Mouse (Mus musculus): Measurements from ENCODE around the gene Ccdc12.

Gene Ccdc12

DNA sequence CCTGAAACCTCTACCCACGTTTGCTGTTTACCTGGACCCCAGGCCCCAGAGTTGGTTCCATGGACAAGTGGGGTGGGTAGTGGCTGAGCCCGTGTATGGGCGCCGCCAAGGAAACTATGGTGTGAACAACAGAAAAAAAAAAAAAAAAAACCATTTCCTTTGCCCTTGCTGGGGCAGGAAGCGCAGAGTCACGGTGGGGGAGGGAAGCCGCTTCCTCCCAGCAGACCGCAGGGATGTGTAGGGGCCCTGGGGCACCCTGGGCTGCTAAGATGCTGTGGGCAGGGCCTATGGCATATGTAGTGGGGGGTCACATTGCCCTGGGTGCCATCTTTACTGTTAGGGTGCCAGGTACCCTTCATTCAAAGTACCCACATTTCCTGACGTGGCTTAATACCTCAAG, 11.1 kb upstream of the Ccdc12 start:
- DNase-seq (ENCODE audit: low read depth, low spot score): no peak

DNA sequence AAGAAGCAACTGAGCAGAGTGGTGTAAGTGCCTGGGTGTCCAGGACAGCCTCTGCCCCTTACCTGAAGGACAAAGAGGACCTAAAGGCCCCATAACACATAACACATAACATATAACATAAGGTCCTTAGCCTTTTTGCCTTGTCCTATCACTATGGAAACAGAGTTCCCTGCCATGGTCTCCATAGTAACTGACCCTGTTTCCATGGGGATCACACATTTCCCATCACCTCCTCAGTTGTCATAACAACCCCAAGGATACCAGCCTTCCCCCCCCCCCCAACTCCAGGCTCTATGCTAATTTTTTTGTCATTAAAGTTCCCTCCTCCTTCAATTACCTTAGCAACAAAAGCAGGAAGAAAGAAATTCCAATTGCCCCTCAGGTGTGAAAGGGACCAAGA, 6.5 kb upstream of the Ccdc12 start:
- no peak for DNase-seq (ENCODE audit: low read depth, low spot score)

DNA sequence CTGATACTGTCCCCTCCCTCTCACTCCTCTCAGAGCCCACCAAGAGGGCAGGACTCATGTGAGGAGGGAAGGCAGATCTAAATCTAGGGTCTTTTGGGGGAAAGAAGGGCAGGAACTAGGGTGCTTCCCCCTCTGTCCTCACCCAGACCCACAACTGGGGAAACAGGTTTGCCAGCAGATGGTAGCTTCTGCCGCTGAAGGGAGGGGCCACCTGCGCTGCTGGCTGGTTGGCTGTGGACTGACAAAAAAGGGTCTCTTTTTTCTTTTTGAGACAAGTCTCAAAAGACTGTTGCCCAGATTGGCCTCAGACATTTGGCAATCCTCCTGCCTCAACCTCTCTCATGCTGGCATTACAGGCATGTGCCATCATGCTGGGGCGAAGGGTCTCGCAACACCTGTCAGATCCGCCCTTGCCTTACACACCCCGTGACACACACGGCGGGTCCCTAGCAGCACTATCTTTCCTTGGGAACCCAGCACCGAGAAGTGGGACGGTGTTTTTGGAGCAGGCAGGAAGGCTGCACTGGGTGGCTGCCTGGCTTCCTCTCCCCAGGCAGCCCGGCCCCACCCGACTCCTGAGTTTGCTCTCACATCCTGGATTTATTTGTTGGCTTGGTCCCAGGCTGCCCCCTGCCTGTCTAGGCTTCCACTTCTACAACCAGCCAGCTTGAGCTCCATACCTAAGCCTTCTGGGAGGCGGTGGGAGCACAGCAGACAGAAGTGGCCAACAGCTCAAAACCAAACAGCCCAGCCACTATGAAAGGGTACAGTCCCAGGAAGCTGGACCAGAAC, 4.2 kb upstream of the Ccdc12 start:
- no peak for DNase-seq (ENCODE audit: low read depth, low spot score)

DNA sequence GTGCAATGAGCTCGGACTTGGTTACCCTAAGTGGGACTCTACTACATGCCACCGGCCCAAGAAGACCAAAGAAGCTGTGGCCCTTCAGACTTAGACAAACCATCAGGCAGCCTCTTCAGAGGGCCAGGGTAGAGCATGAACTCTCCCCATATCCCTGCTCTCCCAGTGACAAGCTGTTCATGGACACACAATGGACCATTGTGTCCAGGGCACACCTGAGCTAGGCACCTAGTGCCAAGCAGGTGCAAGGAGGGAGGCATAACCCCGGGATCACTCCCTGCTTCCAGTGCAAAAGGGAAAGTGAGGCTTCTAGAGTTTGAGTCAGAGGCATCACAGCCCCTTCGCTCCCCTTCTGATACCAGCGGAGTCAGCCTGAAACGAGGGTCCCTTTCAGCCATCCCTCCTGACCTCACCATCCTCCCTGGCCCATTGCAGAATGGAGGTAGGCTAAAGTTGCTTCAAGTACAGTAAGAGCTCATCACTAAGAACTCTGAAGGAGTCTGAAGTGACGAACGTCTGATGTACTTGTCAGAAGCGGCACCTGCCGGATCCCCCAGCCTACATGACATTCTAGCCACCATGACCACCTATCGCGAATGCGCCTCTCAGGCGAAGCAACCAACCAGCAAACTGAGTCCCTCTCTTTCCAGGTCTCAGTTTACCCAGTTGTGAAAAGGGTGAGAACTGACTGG, 3.2 kb upstream of the Ccdc12 start:
- DNase-seq (ENCODE audit: low read depth, low spot score): no peak

DNA sequence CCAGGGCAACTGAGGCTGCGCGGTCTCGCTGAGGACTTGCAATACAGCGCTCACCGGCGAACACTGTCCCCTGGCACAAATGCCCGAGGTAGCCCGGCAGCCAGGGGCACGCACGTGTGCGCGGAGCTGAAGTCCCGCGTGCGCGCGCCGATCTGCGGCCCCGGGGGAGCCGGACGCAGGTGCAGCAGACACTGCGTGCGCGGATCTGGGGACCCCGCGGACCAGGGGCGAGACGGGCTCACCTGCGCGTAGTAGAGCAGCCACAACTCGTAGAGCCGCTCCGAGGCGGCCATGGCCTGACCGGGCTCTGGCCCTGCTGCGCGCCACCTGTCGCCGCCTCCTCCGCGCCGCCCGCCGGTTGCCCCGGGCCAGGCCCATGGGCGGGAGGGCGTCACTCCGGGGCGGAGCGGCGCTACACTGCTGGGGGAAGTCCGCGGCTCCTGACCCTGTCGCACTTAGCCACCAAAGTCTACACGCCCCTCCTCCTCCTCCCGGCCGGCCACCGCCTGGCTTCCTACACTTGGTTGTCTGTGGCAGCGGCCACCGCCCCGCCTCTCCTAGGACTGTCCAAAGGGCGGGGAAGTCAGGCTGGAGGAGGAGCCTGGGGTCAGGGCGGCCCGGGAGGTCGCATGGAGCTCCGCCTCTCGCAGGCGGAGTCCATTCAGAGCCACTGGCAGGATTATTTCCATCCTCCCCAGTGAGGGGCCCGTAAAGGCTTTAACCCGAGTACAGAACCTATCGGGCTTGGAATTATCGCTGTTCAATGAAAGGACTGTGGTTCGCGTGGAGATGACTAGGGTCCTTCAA, 2.4 kb upstream of the Ccdc12 start, which contains the start of gene Nbeal2:
Gene Nbeal2 (minus strand): TSS at position 507 of the 807 bp plus-strand sequence.
- peak; percentile 82 for DNase-seq (ENCODE audit: low read depth, low spot score)

DNA sequence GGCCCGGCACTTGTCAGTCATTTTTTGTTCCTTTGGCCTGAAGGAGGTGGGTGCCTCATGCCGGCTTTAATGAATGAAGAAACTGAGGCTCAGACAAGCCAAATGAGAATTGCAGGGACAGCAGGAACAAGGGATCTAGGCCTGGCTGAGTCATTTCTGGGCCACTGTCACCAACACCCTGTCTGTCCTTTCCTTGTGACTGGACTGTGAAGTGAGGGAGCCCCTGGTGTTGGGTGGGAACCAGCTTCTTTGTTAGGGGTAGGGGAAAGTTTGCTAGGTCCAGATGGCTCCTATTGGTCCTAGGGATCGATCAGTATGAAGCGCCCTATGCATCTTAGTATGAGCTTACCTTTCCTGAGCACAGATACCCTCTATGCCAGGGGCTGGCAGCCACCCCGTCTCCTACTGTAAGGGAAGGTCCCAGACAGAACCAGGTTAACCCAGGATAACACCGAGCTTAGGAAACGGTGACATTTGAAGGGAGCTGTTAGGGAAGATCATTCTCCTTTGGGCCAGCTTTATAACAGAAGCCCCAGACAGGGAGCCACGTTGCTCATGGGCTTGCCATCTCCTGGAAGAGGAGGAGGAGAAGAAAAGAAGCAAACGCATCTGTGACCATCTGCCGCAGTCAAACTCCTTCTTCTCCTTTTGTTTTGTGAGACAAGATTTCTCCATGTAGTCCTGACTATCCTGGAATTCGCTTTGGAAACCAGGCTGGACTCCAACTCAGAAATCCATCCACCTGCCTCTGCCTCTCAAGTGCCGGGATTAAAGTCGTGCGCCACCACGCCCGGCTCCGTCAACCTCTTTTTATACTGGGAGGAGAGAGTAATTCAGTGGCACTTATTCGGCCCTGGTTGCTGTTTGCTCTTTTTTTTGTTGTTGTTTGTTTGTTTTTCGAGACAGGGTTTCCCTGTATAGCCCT, 1.3 kb upstream of the Ccdc12 start:
- no peak for DNase-seq (ENCODE audit: low read depth, low spot score)

DNA sequence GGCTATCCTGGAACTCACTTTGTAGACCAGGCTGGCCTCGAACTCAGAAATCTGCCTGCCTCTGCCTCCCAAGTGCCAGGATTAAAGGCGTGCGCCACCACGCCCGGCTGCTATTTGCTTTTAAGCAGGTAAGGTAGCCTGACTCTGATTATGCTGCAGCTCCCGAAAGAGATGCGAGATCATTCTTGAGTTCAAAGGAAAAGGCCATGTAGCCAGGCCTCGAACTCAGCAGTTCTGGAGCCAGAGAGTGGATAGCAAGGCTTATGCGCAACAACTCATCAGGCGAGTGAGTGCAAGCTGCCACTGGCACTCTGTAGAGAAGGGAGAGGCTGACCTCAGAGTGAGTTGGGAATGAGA, 674 bp upstream of the Ccdc12 start:
- DNase-seq (ENCODE audit: low read depth, low spot score): no peak

DNA sequence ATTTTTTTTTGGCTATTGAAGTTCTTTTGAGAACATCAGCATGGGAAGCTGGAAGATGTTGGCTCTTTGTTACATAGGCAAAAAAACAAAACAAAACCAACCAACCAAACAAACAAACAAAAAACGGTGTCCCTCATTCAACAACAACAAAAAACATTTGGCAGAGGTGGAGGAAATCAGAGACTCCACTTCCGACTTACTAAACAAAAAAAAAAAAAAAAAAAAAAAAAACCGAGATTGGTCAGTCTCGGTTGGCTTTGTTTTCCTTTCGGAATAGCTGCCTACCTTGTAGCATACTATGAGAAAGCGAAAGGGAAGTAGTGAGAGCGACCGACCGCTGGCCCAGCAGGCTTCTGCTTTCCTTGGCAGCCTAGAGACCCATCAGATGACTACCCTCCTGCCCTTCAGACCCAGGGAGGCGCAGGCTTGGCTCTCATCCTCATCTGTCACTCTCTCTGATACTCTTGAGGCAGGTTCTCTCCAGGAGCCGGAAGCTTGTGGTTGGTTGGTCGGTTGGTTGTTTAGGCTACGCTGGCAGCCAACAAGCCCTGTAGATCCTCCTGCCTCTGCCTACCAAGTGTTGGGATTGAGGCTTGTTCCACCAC, 1.3 kb downstream of the Ccdc12 start:
- DNase-seq (ENCODE audit: low read depth, low spot score): no peak

DNA sequence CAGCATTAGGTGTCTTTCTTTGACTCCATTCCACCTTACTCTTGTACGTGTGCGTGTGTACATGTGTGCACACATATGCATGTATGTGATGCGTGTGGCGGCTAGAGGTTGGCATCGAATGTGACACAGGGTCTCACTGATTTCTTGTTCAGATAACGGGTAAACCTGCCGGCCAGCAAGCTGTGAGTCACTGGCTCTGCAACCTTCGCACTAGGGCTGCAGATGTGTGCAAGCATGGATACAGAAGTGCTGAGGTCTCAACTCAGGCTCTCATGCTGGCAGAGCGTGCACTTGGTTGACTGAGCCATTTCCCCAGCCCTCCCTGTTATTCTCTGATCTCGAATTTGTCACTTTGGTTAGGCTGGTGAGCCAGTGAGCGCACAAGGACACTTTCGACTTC, 3.2 kb downstream of the Ccdc12 start:
- no peak for DNase-seq (ENCODE audit: low read depth, low spot score)

DNA sequence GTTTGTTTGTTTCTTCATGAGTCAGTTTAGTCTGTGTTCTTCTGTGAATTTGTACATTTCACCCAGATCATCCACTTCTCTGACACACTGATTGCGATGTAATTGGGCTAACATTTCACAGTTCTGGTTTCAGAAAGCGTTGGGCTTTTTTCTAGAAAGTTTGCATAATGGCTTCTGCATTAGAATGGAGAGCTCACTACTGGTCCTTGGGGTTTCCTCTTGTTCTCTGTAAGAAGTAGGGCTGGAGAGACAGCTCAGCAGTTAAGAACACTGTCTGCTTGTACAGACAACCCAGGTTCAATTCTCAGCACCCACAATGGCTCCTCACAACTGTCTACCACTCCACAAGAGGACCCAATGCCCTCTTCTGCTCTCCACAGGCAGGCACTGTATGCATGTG, 3.9 kb downstream of the Ccdc12 start:
- no peak for DNase-seq (ENCODE audit: low read depth, low spot score)

DNA sequence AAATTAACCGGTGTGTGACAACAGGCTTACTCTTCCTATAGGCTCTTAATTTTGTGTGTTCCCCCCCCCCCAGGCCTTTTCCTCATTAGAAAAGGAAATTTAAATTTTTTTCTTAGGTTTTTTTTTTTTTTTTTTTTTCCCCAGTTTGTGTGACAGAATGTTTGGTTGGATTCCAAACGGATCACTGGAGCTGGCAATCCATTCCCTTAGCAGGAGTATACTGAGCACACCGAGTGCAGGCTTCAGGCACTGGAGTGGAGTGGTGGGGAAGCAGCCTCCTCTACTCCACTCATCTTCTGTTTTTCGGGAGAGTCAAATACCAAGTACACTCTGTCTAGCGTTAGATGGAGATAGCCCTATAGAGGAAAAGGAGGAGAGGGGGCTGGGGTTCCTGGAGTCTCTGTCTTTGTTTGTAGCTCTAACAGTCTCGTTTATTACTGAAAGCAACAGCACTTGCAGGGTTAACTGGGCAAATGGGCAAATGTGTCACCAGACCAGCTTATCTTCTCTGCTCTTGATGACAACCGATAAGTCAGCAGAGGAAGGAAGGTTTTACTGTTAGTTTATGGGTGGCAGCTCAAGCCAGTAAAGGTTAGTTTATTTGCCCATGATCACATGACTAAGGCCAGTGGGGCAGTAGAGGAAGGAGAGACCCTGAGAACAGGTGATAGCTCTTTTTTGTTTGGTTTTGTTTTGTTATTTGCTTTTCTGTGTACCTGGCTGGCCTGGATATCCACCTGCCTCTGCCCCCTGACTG, 4.7 kb downstream of the Ccdc12 start:
- no peak for DNase-seq (ENCODE audit: low read depth, low spot score)

DNA sequence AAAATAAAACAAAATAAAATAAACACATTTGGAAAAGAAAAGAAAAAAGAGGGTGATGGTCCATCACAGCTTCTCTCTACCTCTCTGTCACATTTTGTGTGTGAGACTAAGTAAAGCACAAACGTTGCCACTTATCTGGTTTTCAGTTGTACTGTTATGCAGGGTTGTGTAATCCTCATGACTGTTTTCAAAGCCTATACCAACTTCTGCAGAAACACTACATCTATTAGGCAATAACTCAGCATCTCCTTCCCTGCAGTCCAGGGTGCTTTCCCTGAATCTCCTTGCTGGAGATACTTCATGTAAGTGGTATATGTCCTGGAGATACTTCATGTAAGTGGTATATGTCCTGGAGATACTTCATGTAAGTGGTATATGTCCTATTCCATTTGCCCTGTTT, 6.5 kb downstream of the Ccdc12 start:
- no peak for DNase-seq (ENCODE audit: low read depth, low spot score)

DNA sequence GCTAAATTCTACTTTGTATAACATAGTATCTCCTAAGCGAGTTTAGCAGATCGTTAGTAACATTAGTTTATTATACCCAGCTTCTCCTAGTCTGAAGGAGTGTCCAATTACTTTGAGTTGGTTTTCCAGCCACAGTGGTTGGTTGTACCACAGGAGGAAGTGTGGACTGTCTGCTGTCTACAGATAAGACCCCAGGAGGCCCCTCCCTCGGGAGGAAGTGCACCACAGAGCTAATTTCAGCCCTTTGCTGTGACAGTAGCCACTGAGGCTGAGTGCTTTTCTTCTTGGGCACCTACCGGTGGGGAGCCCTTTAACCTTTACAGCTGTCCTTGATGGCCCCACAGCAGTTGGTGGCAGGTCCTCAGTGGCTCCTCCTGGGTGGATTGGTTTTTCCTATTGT, 9.6 kb downstream of the Ccdc12 start:
- no peak for DNase-seq (ENCODE audit: low read depth, low spot score)

DNA sequence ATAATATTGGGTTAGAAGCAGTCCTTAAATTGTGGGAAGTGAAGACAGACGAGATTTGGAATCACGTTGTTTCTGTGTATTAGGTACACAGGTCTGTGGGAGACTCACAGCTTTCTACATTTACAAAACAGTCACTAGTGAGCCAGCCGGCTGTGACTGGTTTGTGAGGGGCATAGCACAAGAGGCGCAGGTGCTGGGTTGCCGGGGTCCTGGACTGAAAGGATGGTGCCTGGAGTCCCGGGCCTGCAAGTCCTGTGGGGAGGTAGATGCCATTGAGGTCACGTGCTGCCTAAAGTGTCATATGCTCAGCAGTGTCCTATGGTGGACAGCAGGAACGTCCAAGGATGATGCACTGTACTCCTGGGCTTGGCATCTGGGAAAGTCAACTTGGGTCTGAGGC, 10.1 kb downstream of the Ccdc12 start:
- no peak for DNase-seq (ENCODE audit: low read depth, low spot score)

DNA sequence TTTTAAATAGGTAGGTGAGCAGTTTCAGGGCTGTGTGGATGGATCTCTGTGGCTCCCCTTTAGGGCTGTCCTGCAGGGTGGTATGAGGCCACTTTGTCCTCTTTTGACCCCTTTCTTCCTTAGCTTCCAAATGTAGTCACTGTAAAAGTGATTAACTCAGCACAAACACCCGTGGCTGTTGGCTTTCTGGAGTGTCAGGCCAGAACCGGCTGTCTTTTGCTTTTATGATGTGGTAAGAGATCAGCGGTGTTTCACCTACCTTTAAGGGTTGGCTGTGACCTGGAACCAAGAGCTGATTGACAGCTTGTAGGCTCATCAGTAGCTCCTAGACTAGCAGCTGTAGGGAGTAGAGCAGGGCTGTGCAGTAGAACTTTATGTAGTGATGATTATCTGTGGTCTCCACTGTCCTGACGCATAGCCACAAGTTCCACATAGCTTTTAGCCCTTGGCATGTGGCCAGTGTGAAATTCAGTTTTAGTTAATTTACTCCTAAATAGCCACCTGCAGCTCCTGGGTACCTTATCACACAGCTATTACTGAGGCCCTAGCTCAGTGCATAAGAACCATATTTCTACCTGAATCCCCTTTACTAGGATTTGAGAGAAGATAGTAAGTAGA, 11.0 kb downstream of the Ccdc12 start:
- no peak for DNase-seq (ENCODE audit: low read depth, low spot score)

DNA sequence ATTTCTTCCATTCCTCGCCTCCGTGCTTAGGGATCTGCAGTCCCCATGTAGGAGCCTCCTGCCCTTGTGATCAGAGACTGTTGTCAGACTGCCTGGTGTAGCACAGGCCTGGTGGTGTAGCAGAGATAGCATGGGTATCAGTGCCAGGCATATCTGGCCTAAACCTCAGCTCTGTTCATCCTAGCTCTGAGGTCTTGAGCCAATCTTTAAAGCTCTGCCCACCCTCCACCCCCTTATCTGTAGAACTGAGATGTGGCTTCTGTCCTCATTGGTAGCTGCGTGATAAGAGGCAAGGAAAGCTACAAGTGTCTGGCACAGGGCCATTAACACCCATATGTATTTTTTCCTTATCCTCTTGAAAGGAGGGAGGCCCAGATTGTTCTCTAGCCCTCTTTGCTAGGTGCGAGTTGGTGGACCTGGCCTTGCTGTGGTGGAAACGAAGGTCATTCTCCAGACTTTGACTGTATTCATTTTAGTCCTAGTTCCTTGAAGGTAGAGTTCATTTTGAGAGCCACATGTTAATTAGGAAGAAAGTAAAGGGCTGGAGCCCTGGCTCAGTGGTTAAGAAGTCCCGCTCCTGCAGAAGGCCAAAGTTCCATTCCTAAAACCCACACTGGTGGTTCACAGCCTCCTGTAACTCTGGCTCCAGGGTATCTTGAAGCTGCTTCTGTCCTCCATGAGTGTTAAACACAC, 12.4 kb downstream of the Ccdc12 start:
- DNase-seq (ENCODE audit: low read depth, low spot score): no peak

DNA sequence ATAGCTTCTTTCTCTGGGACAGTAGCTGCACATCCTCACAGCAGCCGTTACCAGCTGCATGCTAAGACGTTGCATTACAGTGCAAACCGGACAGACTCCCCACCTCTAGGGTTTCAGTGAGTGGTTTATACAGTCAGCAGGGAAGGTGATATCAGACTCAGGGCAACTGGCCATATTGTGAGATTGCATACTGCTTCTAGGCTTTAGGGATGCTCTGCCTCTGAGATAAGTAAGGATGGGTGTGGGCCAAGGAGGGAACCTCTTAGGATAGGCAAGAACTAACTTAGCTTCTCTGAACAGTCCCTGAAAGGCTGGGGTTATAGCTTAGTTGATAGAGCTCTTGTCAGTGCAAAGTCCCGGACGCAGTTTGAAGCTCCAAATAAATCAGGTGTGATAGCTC, 13.5 kb downstream of the Ccdc12 start:
- no peak for DNase-seq (ENCODE audit: low read depth, low spot score)

DNA sequence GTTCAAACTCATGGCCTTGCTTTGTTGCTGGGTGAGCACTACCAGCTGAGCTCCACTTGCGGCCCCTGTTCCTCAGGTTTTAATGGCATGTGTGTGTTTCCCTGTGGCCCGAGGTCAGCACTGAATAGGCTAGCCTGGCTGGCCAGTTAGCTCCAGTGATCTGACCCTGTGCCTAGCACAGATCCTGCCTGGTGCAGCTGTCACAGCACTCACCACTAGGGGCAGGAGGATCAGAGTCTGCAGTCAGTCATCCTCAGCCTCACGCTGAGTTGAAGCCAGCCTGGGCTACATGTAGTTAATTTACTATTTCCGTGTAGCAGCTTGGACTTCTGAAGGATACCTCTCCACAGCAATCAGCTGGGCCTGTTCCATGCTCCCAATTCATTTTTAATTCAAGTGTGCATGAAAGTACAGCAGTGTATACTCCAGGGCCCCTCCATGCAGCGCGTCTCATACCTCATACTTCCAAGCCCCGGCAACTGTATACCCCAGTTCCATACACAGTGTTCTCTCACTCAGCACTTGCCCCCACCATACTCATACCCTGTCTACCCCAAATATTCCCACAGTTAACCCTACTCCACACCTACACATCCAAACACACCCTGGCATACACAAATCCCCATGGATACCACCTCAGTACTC, 16.3 kb downstream of the Ccdc12 start:
- DNase-seq (ENCODE audit: low read depth, low spot score): no peak
